Mouse (Mus musculus): ENCODE measurements around the gene Nuak1. TPM values are rescaled to one million over a fixed set of nuclear protein-coding genes. Genes with fewer than 3 reads are reported as not detected.

The Nuak1 gene
- total and polyA plus RNA-seq, 3 experiments = 1.2 to 3.4 (median 1.6) TPM

DNA sequence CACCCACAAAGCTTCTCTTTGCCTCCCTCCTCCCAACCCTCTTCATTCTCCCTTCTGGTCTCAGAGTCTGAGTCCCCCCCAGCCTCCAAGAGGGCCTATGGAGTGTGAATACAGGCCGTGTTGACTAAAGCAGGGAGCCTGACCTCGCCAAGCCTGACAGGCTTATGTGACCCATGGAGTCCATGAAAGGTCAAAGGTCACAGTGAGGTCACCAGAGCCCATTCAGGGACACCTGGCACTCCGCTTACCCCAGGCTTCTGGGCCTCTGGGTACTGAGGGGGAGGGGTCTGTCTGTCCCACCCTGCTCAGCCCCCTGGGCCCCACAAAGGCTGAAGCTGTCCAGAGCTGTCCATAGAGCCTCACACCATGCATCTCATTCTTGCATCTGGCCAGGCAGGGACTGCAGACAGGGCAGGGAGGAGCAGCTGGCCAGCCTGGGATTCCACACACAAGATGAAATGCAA lies 37.2 kb upstream of the Nuak1 start:
- no peaks in the 10 kb centered on the region for H3K27me3 ChIP-seq (replicated peaks)
- H3K4me3 ChIP-seq (replicated peaks in 1 of 3; ENCODE audit: low read depth in 2 of 3, low read length in 2 of 3, poor library complexity in 1 of 3) = no peak overlapping the region
- no peaks in the 10 kb centered on the region for H3K79me2 ChIP-seq (replicated peaks; ENCODE audit: control insufficient read depth, extremely low read depth, insufficient read depth, poor library complexity, severe bottlenecking)
- H3K9me3 ChIP-seq (replicated peaks; ENCODE audit: low read length) = no peaks in the 10 kb centered on the region
- H3K27ac ChIP-seq (ENCODE audit: insufficient read depth, low read depth) = no peak overlapping the region
- no peak overlapping the region for H3K4me2 ChIP-seq (ENCODE audit: insufficient read depth, low read depth, poor library complexity, severe bottlenecking)
- TF ChIP-seq ZC3H11A (IDR thresholded peaks at IDR 0.05; ENCODE audit: low read depth, low read length) (no peak), TBP (conservative IDR thresholded peaks at IDR 0.05; ENCODE audit: low read depth, low read length) (no peak), EP300 (IDR thresholded peaks at IDR 0.05; ENCODE audit: low read length) (no peak), SIN3A (IDR thresholded peaks at IDR 0.05; ENCODE audit: low read length) (no peak), MYC (IDR thresholded peaks at IDR 0.05; ENCODE audit: low read depth, low read length) (no peak), ZMIZ1 (IDR thresholded peaks at IDR 0.05; ENCODE audit: low read depth, low read length) (no peak), MXI1 (IDR thresholded peaks at IDR 0.05; ENCODE audit: low read depth, low read length) (no peak), MAFK (IDR thresholded peaks at IDR 0.05; ENCODE audit: insufficient replicate concordance, low read length) (no peak), E2F4 (IDR thresholded peaks at IDR 0.05; ENCODE audit: insufficient replicate concordance, low read depth, low read length) (no peak), POLR2A (IDR thresholded peaks at IDR 0.05; ENCODE audit: low read depth, low read length) (no peak)
- H3K4me1 ChIP-seq (ENCODE audit: control insufficient read depth in 1 of 2, insufficient read depth in 2 of 2) = peaks cover 8 to 18% of the 10 kb centered on the region in 2 experiments; a peak in 3 of 4 replicates
- H3K9ac ChIP-seq (ENCODE audit: insufficient read depth, low read depth) = no peak overlapping the region
- in situ Hi-C loops (cut with MboI; ENCODE audit: low pct_ligation_motif_present, low pct_unique_long_range_greater_than_20kb, low sequenced_read_pairs) (no loop called here), dilution Hi-C loops (cut with MboI; ENCODE audit: extremely low pct_ligation_motif_present, extremely low pct_unique_long_range_greater_than_20kb, low sequenced_read_pairs) (no loop called here)
- DNase-seq (ENCODE audit: extremely low read depth) = no peak
- no peaks in the 10 kb centered on the region for H3K36me3 ChIP-seq (replicated peaks in 1 of 2; ENCODE audit: control insufficient read depth in 1 of 2, insufficient read depth in 1 of 2, low read length in 1 of 2)

- no peak overlapping the region for H3K4me3 ChIP-seq (replicated peaks in 1 of 3; ENCODE audit: low read depth in 2 of 3, low read length in 2 of 3, poor library complexity in 1 of 3)
- H3K79me2 ChIP-seq (replicated peaks; ENCODE audit: control insufficient read depth, extremely low read depth, insufficient read depth, poor library complexity, severe bottlenecking) = no peaks in the 10 kb centered on the region
- peaks cover 8 to 18% of the 10 kb centered on the region in 2 experiments; a peak in 3 of 4 replicates for H3K4me1 ChIP-seq (ENCODE audit: control insufficient read depth in 1 of 2, insufficient read depth in 2 of 2)
- no peaks in the 10 kb centered on the region for H3K27me3 ChIP-seq (replicated peaks)
- H3K9ac ChIP-seq (ENCODE audit: insufficient read depth, low read depth) = no peak overlapping the region
- dilution Hi-C loops (cut with MboI; ENCODE audit: extremely low pct_ligation_motif_present, extremely low pct_unique_long_range_greater_than_20kb, low sequenced_read_pairs) = no loop called here
- H3K36me3 ChIP-seq (replicated peaks in 1 of 2; ENCODE audit: control insufficient read depth in 1 of 2, insufficient read depth in 1 of 2, low read length in 1 of 2) = no peaks in the 10 kb centered on the region
- no peaks in the 10 kb centered on the region for H3K9me3 ChIP-seq (replicated peaks; ENCODE audit: low read length)
- no peak for TF ChIP-seq E2F4 (IDR thresholded peaks at IDR 0.05; ENCODE audit: insufficient replicate concordance, low read depth, low read length)
- no peak for TF ChIP-seq NELFE (IDR thresholded peaks at IDR 0.05; ENCODE audit: low read depth, low read length)
- no peak overlapping the region for H3K27ac ChIP-seq (ENCODE audit: insufficient read depth, low read depth)
- in situ Hi-C loops (cut with MboI; ENCODE audit: low pct_ligation_motif_present, low pct_unique_long_range_greater_than_20kb, low sequenced_read_pairs) = no loop called here
- no peak for DNase-seq (ENCODE audit: extremely low read depth)
- H3K4me2 ChIP-seq (ENCODE audit: insufficient read depth, low read depth, poor library complexity, severe bottlenecking) = no peak overlapping the region
These were observed 36.7 kb upstream of the Nuak1 start for GRCm38 (mm10) chr10:84477045-84477612.

DNA sequence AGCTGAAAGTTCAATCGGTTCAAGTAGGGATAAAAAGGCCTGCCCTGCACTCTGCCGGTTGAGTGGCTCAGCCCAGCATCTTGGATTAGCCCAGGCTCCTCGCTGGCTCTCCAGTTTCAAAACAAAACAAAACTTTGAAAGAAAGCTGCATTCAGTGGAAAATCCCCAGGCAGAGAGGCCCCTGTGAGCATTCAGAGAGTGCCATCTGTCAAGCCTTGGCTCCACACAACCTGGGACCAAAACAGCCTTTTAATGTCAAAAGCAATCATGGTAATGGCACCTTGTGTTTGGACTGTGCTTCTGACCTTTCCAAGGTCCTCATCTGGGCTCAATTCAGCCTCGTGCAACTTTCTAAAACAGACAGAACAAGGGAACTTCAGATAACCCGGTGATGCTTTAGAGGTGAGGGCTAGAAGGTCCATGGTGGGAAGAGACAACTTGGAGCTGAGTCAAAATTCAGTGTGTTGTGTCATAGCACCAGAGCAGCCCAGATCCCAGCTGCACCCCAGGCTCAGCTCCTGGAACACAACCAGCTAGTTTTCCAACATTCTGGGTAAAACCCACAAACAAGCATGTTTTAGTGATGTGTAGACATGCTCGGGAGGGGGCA lies 27.3 kb upstream of the Nuak1 start:
- dilution Hi-C loops (cut with MboI; ENCODE audit: extremely low pct_ligation_motif_present, extremely low pct_unique_long_range_greater_than_20kb, low sequenced_read_pairs) (no loop called here), in situ Hi-C loops (cut with MboI; ENCODE audit: low pct_ligation_motif_present, low pct_unique_long_range_greater_than_20kb, low sequenced_read_pairs) (no loop called here)
- Histone ChIP-seq H3K4me1 (ENCODE audit: control insufficient read depth in 1 of 2, insufficient read depth in 2 of 2) (peaks cover 0 to 4% of the 10 kb centered on the region in 2 experiments; a peak in 2 of 4 replicates), H3K27ac (ENCODE audit: insufficient read depth, low read depth) (no peak overlapping the region), H3K79me2 (replicated peaks; ENCODE audit: control insufficient read depth, extremely low read depth, insufficient read depth, poor library complexity, severe bottlenecking) (no peaks in the 10 kb centered on the region), H3K9ac (ENCODE audit: insufficient read depth, low read depth) (no peak overlapping the region), H3K36me3 (replicated peaks in 1 of 2; ENCODE audit: control insufficient read depth in 1 of 2, insufficient read depth in 1 of 2, low read length in 1 of 2) (no peaks in the 10 kb centered on the region), H3K9me3 (replicated peaks; ENCODE audit: low read length) (no peaks in the 10 kb centered on the region), H3K4me2 (ENCODE audit: insufficient read depth, low read depth, poor library complexity, severe bottlenecking) (no peak overlapping the region), H3K4me3 (replicated peaks in 1 of 3; ENCODE audit: low read depth in 2 of 3, low read length in 2 of 3, poor library complexity in 1 of 3) (no peak overlapping the region), H3K27me3 (replicated peaks) (no peaks in the 10 kb centered on the region)
- TF ChIP-seq ZC3H11A (IDR thresholded peaks at IDR 0.05; ENCODE audit: low read depth, low read length) = no peak
- TF ChIP-seq MAFK (IDR thresholded peaks at IDR 0.05; ENCODE audit: insufficient replicate concordance, low read length) = no peak
- no peak for TF ChIP-seq HCFC1 (IDR thresholded peaks at IDR 0.05; ENCODE audit: low read depth, low read length)
- TF ChIP-seq E2F4 (IDR thresholded peaks at IDR 0.05; ENCODE audit: insufficient replicate concordance, low read depth, low read length) = no peak
- no peak for TF ChIP-seq UBTF (IDR thresholded peaks at IDR 0.05; ENCODE audit: low read depth, low read length)
- TF ChIP-seq TBP (conservative IDR thresholded peaks at IDR 0.05; ENCODE audit: low read depth, low read length) = no peak
- TF ChIP-seq PAX5 (IDR thresholded peaks at IDR 0.05; ENCODE audit: low read length) = no peak
- no peak for DNase-seq (ENCODE audit: extremely low read depth)

Data from CH12.LX (cell line).